Mouse (Mus musculus): ENCODE results near the gene Lamtor5.
"Not testable (repeated sequence)": the region's sequence is repeated elsewhere in the genome, so short reads cannot be mapped to it uniquely, and the experiment has no call there.

Gene Lamtor5

GRCm38 (mm10) chr3:107272433-107272832 lies 6.2 kb upstream of the Lamtor5 start:
- no peak for DNase-seq (ENCODE audit: low spot score)

DNA sequence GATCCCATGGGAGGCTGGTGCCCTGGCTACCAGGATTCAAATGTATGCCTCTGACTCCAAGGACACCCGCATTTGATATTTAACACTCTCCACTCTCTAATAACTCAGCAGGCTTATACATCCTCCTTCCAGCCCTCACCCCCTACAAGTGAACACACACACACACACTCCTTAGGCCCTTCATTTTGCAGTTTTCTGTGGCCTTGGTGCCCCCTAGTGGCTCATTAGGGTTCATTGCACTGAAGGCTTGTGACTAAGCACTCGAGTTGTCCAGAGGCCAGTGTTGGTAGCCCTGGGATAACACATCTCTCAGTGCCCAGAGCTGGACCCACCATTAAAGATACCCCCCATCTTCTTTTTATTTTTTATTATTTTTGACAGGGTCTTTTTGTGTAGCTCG lies 4.8 kb upstream of the Lamtor5 start:
- peak; percentile 86 for DNase-seq (ENCODE audit: low spot score)

DNA sequence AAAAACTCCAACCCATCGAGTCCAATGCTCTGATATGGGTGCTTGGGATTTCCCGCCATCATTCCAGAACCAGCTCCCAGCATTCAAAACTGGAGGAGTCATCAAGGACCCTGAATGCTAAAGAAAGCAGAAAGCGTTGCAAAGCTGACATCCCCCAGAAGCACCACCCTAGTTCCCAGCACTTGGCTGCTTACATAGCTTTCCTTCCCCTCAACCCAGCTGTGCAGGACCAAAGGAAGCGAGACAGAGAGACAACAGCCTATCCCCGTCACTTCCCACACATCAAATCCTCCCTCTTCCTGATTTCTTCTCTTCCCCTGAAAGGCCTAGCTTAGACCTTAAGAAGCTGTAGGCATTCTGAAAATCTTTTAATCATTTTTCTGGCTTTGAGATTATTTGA lies 3.3 kb upstream of the Lamtor5 start:
- DNase-seq (ENCODE audit: low spot score): no peak

GRCm38 (mm10) chr3:107275996-107276395 lies 2.7 kb upstream of the Lamtor5 start:
- DNase-seq (ENCODE audit: low spot score): no peak

GRCm38 (mm10) chr3:107276626-107277025 lies 2.0 kb upstream of the Lamtor5 start:
- no peak for DNase-seq (ENCODE audit: low spot score)

- no peak for DNase-seq (ENCODE audit: low spot score)
Observed at GRCm38 (mm10) chr3:107286123-107286522, 7.5 kb downstream of the Lamtor5 start.

- DNase-seq (ENCODE audit: low spot score): no peak
Observed at GRCm38 (mm10) chr3:107287346-107287745, 8.7 kb downstream of the Lamtor5 start.

GRCm38 (mm10) chr3:107290764-107291381 lies 12.2 kb downstream of the Lamtor5 start, which contains the start of gene Slc16a4:
Slc16a4 (plus strand) TSS chr3:107291230.
- DNase-seq (ENCODE audit: low spot score): peak; percentile 77

DNA sequence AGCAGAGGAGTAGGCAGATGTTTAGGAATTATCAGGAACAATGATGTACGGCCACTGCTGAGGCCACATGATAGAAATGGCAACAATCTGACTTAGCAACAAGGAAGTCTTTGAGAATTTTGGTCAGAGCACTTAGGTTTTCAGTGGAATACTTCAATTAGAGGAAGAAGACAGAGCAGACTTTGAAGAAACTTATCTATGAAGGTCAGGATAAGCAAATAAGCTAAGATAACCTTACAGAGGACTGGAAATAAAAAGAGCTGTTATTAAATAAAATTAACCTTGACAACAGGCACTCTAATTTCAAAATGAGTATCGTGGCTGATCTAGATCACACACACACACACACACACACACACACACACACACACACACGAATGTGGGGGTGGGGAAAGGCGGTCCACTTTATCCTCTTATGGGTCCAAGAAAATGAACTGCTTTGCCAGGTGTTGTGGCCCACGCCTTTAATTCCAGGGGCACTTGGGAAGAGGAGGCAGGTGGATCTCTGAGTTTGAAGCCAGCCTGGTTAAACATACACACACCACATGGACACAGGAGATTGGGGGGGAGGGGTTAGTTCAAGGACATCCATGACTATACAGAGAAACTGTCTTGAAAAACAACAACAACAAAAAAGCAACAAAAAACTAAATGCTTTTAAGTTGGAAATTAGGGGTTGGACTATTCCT lies 17.2 kb downstream of the Lamtor5 start:
- no peak for DNase-seq (ENCODE audit: low spot score)

- DNase-seq (ENCODE audit: low spot score): not testable (repeated sequence)
Observed at GRCm38 (mm10) chr3:107296917-107297316, 18.3 kb downstream of the Lamtor5 start.

DNA sequence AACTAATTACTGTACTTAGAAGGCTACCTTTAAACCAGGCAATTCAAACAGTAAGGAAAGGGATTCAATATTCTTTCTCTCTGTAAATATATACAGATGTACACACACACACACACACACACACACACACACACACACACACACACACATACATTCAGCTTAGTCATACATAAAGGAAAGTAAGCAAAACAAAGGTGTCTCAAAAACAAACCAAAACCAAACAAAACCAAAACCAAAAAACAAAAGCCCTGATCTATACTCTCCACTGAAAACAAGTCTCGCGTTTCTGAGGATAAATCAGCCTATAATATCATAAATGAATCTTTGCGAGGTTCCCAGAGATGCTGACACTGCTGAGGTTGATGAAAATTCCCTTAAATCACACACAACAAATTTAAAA lies 38.7 kb downstream of the Lamtor5 start:
- no peak for DNase-seq (ENCODE audit: low spot score)

- no peak for DNase-seq (ENCODE audit: low spot score)
Observed at GRCm38 (mm10) chr3:107321141-107321540, 42.5 kb downstream of the Lamtor5 start.

GRCm38 (mm10) chr3:107321776-107322175 lies 43.1 kb downstream of the Lamtor5 start:
- no peak for DNase-seq (ENCODE audit: low spot score)

- no peak for DNase-seq (ENCODE audit: low spot score)
Observed at GRCm38 (mm10) chr3:107326442-107326841, 47.8 kb downstream of the Lamtor5 start.

DNA sequence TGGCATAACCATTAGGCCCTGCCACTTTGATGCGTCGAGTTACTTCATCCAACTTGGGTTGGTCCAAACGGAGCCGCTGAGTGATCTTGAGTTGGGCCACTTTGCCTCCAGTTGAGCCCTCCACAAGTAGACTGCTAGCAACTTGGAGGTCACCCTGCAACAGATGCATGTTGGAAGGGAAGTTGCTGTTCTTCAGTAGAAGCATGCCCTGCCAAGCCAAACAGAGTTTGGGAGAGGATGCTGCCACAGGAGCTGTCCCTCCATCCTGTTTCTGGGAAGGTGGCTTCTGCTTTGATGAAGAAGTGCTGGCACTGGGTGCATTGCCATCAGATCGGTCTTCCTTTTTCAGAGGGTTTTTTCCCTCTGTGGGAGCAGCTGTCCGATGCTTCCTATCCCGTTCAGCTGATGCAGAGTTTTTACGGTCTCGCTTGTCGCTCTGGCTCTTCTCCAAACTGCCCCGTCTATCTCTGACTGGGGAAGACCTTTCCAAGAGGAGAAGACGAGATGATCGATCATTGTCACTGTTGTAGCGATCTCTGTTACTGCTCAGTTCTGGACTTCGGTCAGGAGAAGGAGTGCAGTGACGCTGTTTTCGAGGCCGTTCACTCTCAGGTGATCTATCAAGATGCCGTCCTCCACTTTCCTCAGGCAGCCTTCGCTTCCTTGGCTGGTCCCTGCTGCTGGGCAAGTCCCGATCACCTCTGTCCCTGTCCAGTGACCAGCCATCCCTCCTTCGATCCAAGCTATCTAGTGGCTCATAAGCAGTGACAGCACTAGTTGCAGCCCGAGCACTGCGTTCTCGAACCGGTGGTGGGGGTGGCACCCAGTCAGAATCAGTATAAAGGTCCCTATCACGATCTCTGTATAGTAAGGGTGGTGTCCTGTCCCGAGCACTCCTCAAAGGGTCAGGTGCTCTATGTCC lies 52.1 kb downstream of the Lamtor5 start:
- no peak for DNase-seq (ENCODE audit: low spot score)

DNA sequence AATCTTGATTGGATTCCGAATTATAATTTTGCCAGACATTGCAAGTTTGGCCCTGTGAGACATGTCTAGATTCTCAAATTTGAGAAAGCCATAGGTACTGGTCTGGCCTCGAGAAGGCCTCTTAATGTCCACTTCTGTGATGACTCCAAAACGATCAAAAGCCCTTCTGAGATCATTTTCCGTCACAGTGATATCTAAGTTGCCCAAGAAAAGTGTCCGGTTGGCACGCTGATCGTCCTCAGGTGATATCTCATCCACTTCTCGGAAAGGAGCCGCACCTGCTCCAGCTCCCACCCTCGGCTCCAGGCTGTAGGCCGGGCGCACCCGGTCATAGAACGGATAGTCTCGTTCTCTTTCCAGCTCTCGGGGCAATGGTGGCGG lies 53.1 kb downstream of the Lamtor5 start:
- no peak for DNase-seq (ENCODE audit: low spot score)

GRCm38 (mm10) chr3:107332127-107332959 lies 53.7 kb downstream of the Lamtor5 start:
- peak; percentile 57 for DNase-seq (ENCODE audit: low spot score)

DNA sequence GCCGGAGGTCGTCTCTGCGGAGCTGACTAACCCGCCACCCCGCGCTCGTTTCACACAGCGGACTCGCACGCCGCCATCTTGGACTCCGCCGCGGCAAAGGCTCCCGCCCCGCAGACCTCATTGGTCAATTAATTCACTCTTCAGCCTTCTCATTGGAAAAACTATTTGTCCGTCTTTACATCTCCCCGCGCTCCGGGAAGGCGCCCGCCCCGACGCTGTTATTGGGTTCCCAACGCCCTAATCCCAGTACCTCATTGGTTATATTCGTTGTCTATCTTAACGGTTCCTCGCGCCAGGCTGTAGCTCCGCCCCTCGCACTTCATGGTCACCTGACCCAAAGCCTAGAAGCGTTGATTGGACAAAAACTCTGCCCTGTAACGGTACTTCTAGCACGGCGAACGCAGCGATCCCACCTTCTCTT lies 54.3 kb downstream of the Lamtor5 start:
- peak; percentile 100 for DNase-seq (ENCODE audit: low spot score)

Measured in embryo, embryonic 10.5 days (tissue).